Mouse (Mus musculus): ENCODE measurements around the gene Mpig6b. TPM values are rescaled to one million over a fixed set of nuclear protein-coding genes. Genes with fewer than 3 reads are reported as not detected.

Gene Mpig6b
- total and polyA plus RNA-seq, 2 experiments: 0.18 TPM; not detected in 1

GRCm38 (mm10) chr17:35076507-35077176 is 10.7 kb upstream of the Mpig6b start, which contains the start of gene Ly6g6e:
Ly6g6e (plus strand) TSS chr17:35076902.
- H3K36me3 ChIP-seq (ENCODE audit: control insufficient read depth, insufficient read depth, low read length): no peaks in the 10 kb centered on the region
- peak within 1 kb of the TSS; percentile 46 for H3K9ac ChIP-seq (ENCODE audit: low read depth, low read length)
- H3K4me3 ChIP-seq (ENCODE audit: insufficient read depth, low read depth, low read length): peak within 1 kb of the TSS; percentile 59
- DNase-seq (ENCODE audit: extremely low read depth, low read depth, low spot score): no peak
- TF ChIP-seq POLR2A (IDR thresholded peaks at IDR 0.05; ENCODE audit: extremely low read depth, insufficient read depth, low read length) (no peak), CTCF (IDR thresholded peaks at IDR 0.05; ENCODE audit: low read depth, low read length) (no peak)
- no peaks in the 10 kb centered on the region for H3K27me3 ChIP-seq (ENCODE audit: control insufficient read depth, insufficient read depth, low read length)
- H3K4me1 ChIP-seq (ENCODE audit: control insufficient read depth, insufficient read depth, low read length): 0 out of 2 replicates have a peak, but pooled peaks cover 2% of the 10 kb centered on the region
- WGBS: 57% methylated on average over 10 of the region's 10 CpGs
- H3K79me2 ChIP-seq (ENCODE audit: control insufficient read depth, insufficient read depth, low read length): no peaks in the 10 kb centered on the region
- peak within 1 kb of the TSS; percentile 29; the same call in 1 of the 2 replicates for H3K27ac ChIP-seq (replicated peaks; ENCODE audit: insufficient read depth, low read depth, low read length)

- H3K27ac ChIP-seq (replicated peaks; ENCODE audit: insufficient read depth, low read depth, low read length): no peak overlapping the region
- H3K4me3 ChIP-seq (ENCODE audit: insufficient read depth, low read depth, low read length): no peak overlapping the region
- H3K27me3 ChIP-seq (ENCODE audit: control insufficient read depth, insufficient read depth, low read length): no peaks in the 10 kb centered on the region
- DNase-seq (ENCODE audit: extremely low read depth, low read depth, low spot score): no peak
- no peak overlapping the region for H3K9ac ChIP-seq (ENCODE audit: low read depth, low read length)
- H3K4me1 ChIP-seq (ENCODE audit: control insufficient read depth, insufficient read depth, low read length): no peaks in the 10 kb centered on the region
- no peaks in the 10 kb centered on the region for H3K36me3 ChIP-seq (ENCODE audit: control insufficient read depth, insufficient read depth, low read length)
- 83% methylated on average over 17 of the region's 17 CpGs for WGBS
- TF ChIP-seq CTCF (IDR thresholded peaks at IDR 0.05; ENCODE audit: low read depth, low read length) (no peak), POLR2A (IDR thresholded peaks at IDR 0.05; ENCODE audit: extremely low read depth, insufficient read depth, low read length) (no peak)
- H3K79me2 ChIP-seq (ENCODE audit: control insufficient read depth, insufficient read depth, low read length): no peaks in the 10 kb centered on the region
Observed at GRCm38 (mm10) chr17:35074097-35074496, 8.1 kb upstream of the Mpig6b start.

- Histone ChIP-seq H3K27me3 (ENCODE audit: control insufficient read depth, insufficient read depth, low read length) (no peaks in the 10 kb centered on the region), H3K4me1 (ENCODE audit: control insufficient read depth, insufficient read depth, low read length) (no peaks in the 10 kb centered on the region)
- no peak for DNase-seq (ENCODE audit: extremely low read depth, low read depth, low spot score)
Observed at GRCm38 (mm10) chr17:35071454-35071853, 5.5 kb upstream of the Mpig6b start.

GRCm38 (mm10) chr17:35070556-35071229 is 4.7 kb upstream of the Mpig6b start:
- no peaks in the 10 kb centered on the region for H3K79me2 ChIP-seq (ENCODE audit: control insufficient read depth, insufficient read depth, low read length)
- no peak for DNase-seq (ENCODE audit: extremely low read depth, low read depth, low spot score)
- TF ChIP-seq CTCF (IDR thresholded peaks at IDR 0.05; ENCODE audit: low read depth, low read length): no peak
- TF ChIP-seq POLR2A (IDR thresholded peaks at IDR 0.05; ENCODE audit: extremely low read depth, insufficient read depth, low read length): no peak
- H3K4me1 ChIP-seq (ENCODE audit: control insufficient read depth, insufficient read depth, low read length): no peaks in the 10 kb centered on the region
- H3K27ac ChIP-seq (replicated peaks; ENCODE audit: insufficient read depth, low read depth, low read length): no peak overlapping the region
- H3K9ac ChIP-seq (ENCODE audit: low read depth, low read length): no peak overlapping the region
- 74% methylated on average over 6 of the region's 6 CpGs for WGBS
- no peak overlapping the region for H3K4me3 ChIP-seq (ENCODE audit: insufficient read depth, low read depth, low read length)
- peaks cover 2% of the 10 kb centered on the region; the same call in 1 of the 2 replicates for H3K27me3 ChIP-seq (ENCODE audit: control insufficient read depth, insufficient read depth, low read length)
- H3K36me3 ChIP-seq (ENCODE audit: control insufficient read depth, insufficient read depth, low read length): no peaks in the 10 kb centered on the region

More at GRCm38 (mm10) chr17:35071454-35071853, 5.5 kb upstream of the Mpig6b start:
- WGBS: 77% methylated on average over 9 of the region's 9 CpGs
- H3K27ac ChIP-seq (replicated peaks; ENCODE audit: insufficient read depth, low read depth, low read length): no peak overlapping the region
- no peaks in the 10 kb centered on the region for H3K79me2 ChIP-seq (ENCODE audit: control insufficient read depth, insufficient read depth, low read length)
- H3K36me3 ChIP-seq (ENCODE audit: control insufficient read depth, insufficient read depth, low read length): no peaks in the 10 kb centered on the region
- no peak overlapping the region for H3K4me3 ChIP-seq (ENCODE audit: insufficient read depth, low read depth, low read length)
- TF ChIP-seq POLR2A (IDR thresholded peaks at IDR 0.05; ENCODE audit: extremely low read depth, insufficient read depth, low read length): no peak
- no peak for TF ChIP-seq CTCF (IDR thresholded peaks at IDR 0.05; ENCODE audit: low read depth, low read length)
- H3K9ac ChIP-seq (ENCODE audit: low read depth, low read length): no peak overlapping the region

- TF ChIP-seq POLR2A (IDR thresholded peaks at IDR 0.05; ENCODE audit: extremely low read depth, insufficient read depth, low read length) (no peak), CTCF (IDR thresholded peaks at IDR 0.05; ENCODE audit: low read depth, low read length) (no peak)
- no peak for DNase-seq (ENCODE audit: extremely low read depth, low read depth, low spot score)
Observed at GRCm38 (mm10) chr17:35068213-35068914, 2.4 kb upstream of the Mpig6b start.

More at GRCm38 (mm10) chr17:35068213-35068914, 2.4 kb upstream of the Mpig6b start:
- Histone ChIP-seq H3K4me3 (ENCODE audit: insufficient read depth, low read depth, low read length) (no peak overlapping the region), H3K9ac (ENCODE audit: low read depth, low read length) (no peak overlapping the region), H3K36me3 (ENCODE audit: control insufficient read depth, insufficient read depth, low read length) (no peaks in the 10 kb centered on the region), H3K27me3 (ENCODE audit: control insufficient read depth, insufficient read depth, low read length) (peaks cover 2% of the 10 kb centered on the region; the same call in 1 of the 2 replicates), H3K4me1 (ENCODE audit: control insufficient read depth, insufficient read depth, low read length) (no peaks in the 10 kb centered on the region), H3K27ac (replicated peaks; ENCODE audit: insufficient read depth, low read depth, low read length) (no peak overlapping the region), H3K79me2 (ENCODE audit: control insufficient read depth, insufficient read depth, low read length) (no peaks in the 10 kb centered on the region)
- 70% methylated on average over 17 of the region's 17 CpGs for WGBS
